Mouse (Mus musculus) forebrain, embryonic 11.5 days (tissue): ENCODE data around the gene Ttc22. TPM values are rescaled to one million over a fixed set of nuclear protein-coding genes. Genes with fewer than 3 reads are reported as not detected.

Source experiments
- ATAC-seq: fragments of 200-750 bp; cut with Nextera tagmentation; replicated peaks from 2 replicates; pipeline ENCODE4 v1.8.0; 2017; ENCODE audit warnings: moderate TSS enrichment; ENCODE audit not compliant: low FRiP score
- DNase-seq: peaks from one replicate; pipeline ENCODE4 v3.0.0-alpha.2; 2017; ENCODE audit warnings: low spot score
- H3K27ac ChIP-seq: fragments of 300-500 bp; sonication (generic); 2 replicates; pipeline ENCODE4 v1.5.1; 2014; ENCODE audit warnings: low read depth, low read length
- H3K27me3 ChIP-seq: fragments of 300-500 bp; sonication (generic); 2 replicates; pipeline ENCODE4 v1.6.1; 2014; ENCODE audit warnings: mild to moderate bottlenecking, low read length, mixed read lengths; ENCODE audit not compliant: control insufficient read depth, insufficient read depth
- H3K36me3 ChIP-seq: fragments of 300-500 bp; sonication (generic); 2 replicates; pipeline ENCODE4 v1.6.1; 2014; ENCODE audit warnings: mild to moderate bottlenecking, low read length, moderate library complexity, mixed read lengths; ENCODE audit not compliant: control insufficient read depth, insufficient read depth
- H3K4me1 ChIP-seq: fragments of 300-500 bp; sonication (generic); replicated peaks from 2 replicates; pipeline ENCODE4 v1.6.1; 2014; ENCODE audit warnings: low read length, mixed read lengths; ENCODE audit not compliant: control insufficient read depth, insufficient read depth
- H3K4me2 ChIP-seq: fragments of 300-500 bp; sonication (generic); 2 replicates; pipeline ENCODE4 v1.6.1; 2014; ENCODE audit warnings: low read depth, mild to moderate bottlenecking, low read length, moderate library complexity, mixed read lengths; ENCODE audit not compliant: severe bottlenecking
- H3K4me3 ChIP-seq: fragments of 300-500 bp; sonication (generic); 2 replicates; pipeline ENCODE4 v1.5.1; 2014; ENCODE audit warnings: low read depth, low read length
- H3K9ac ChIP-seq: fragments of 300-500 bp; sonication (generic); 2 replicates; pipeline ENCODE4 v1.6.1; 2014; ENCODE audit warnings: low read length
- H3K9me3 ChIP-seq: fragments of 300-500 bp; sonication (generic); 2 replicates; pipeline ENCODE4 v1.6.1; 2016; ENCODE audit warnings: low read length, mixed read lengths; ENCODE audit not compliant: control insufficient read depth
- WGBS: fragments of 180-500 bp; shearing (Covaris S2); extraction: QIAGEN DNeasy Blood & Tissue Kit; methylation state at CpG from one replicate; pipeline ENCODE4 v1.1.7; 2014; 5-methylcytosine and 5-hydroxymethylcytosine counted together
- polyA plus RNA-seq: library from polyadenylated mRNA; unstranded; fragments of >200 nt; fragmentation: Nextera tagmentation; extraction: Ambion mirVana; gene quantifications from 2 replicates; pipeline ENCODE4 v1.2.1, GENCODE M21; 2014

The Ttc22 gene
- polyA plus RNA-seq, 1 experiment from 2014 or later, result 0.07 TPM

DNA sequence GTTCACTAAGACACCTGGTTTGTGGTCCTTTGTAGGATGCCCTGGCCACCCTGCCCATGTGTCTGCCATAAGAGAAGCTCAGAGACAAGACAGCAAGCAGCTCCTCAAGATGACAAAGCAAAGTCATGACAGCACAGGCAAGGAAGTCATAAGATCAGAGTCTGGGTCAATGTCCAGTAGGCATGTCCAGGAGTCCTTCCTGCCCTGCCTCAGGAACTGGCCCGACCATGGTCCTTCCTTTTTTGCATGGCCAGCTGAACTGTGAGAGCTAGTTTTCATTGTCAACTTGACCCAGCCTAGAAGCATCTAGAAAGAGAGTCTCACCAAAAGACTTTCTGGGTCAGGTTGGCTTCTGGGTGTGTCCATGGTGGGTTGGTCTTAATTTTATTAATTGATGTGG is 14.3 kb upstream of the Ttc22 start:
- H3K9ac ChIP-seq, result no peak overlapping the region
- ATAC-seq, result no peak
- 96% methylated on average over 1 of the region's 1 CpGs for WGBS

DNA sequence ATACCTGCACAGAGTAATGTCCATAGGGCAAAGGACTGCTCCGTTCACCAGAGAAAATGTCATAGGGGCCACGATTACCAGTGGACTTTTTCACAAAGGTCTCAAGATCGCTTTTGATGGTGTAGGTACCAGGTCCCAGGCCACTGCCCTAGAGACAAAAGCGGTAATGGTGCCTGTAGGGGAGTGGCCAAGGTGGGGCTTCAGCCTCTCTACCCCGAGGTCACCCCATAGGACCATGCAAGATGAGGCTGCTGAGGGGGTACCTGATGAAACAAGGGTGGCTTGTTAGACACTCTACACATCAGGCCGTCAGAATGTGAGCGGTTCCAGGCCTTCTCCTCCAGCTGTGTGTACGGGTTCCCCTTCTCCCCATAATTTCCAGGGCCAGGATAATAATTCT is 9.1 kb upstream of the Ttc22 start:
- ATAC-seq, result no peak
- Histone ChIP-seq H3K9ac (no peak overlapping the region), H3K4me2 (no peak overlapping the region), H3K27me3 (no peaks in the 10 kb centered on the region), H3K4me1 (0 out of 2 replicates have a peak, but pooled peaks cover 3% of the 10 kb centered on the region), H3K4me3 (no peak overlapping the region), H3K27ac (no peak overlapping the region), H3K9me3 (no peaks in the 10 kb centered on the region), H3K36me3 (no peaks in the 10 kb centered on the region)
- WGBS, result 83% methylated on average over 8 of the region's 8 CpGs
- DNase-seq, result no peak

More for the DNA sequence above, 14.3 kb upstream of the Ttc22 start:
- no peaks in the 10 kb centered on the region for H3K9me3 ChIP-seq
- H3K36me3 ChIP-seq, result no peaks in the 10 kb centered on the region
- 0 out of 2 replicates have a peak, but pooled peaks cover 3% of the 10 kb centered on the region for H3K4me1 ChIP-seq
- no peaks in the 10 kb centered on the region for H3K27me3 ChIP-seq
- no peak overlapping the region for H3K4me3 ChIP-seq
- H3K27ac ChIP-seq, result no peak overlapping the region
- no peak overlapping the region for H3K4me2 ChIP-seq
- no peak for DNase-seq

DNA sequence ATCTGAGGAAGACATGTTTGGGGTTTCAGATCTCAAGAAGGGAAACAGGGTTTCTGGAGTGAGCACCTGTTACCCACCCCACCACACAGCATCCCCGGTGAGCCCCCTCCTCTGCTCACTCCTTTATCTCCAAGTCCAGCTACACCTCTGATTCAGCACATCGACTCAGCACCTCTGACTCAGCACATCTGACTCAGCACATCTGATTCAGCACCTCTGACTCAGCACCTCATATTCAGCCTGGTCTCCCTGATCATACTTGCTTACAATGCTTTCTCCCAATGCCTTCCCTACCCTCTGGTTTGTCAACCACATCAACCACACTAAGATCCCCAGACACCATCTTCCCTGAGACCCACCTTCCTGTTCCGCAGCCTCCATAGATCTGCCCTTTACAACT is 8.7 kb upstream of the Ttc22 start:
- no peaks in the 10 kb centered on the region for H3K9me3 ChIP-seq
- H3K9ac ChIP-seq, result no peak overlapping the region
- H3K4me3 ChIP-seq, result no peak overlapping the region
- H3K27ac ChIP-seq, result no peak overlapping the region
- 0 out of 2 replicates have a peak, but pooled peaks cover 3% of the 10 kb centered on the region for H3K4me1 ChIP-seq
- 64% methylated on average over 3 of the region's 3 CpGs for WGBS
- H3K36me3 ChIP-seq, result no peaks in the 10 kb centered on the region
- DNase-seq (peak; percentile 60), ATAC-seq (peak; percentile 42; the same call in 1 of the 2 replicates)
- no peaks in the 10 kb centered on the region for H3K27me3 ChIP-seq
- H3K4me2 ChIP-seq, result no peak overlapping the region

DNA sequence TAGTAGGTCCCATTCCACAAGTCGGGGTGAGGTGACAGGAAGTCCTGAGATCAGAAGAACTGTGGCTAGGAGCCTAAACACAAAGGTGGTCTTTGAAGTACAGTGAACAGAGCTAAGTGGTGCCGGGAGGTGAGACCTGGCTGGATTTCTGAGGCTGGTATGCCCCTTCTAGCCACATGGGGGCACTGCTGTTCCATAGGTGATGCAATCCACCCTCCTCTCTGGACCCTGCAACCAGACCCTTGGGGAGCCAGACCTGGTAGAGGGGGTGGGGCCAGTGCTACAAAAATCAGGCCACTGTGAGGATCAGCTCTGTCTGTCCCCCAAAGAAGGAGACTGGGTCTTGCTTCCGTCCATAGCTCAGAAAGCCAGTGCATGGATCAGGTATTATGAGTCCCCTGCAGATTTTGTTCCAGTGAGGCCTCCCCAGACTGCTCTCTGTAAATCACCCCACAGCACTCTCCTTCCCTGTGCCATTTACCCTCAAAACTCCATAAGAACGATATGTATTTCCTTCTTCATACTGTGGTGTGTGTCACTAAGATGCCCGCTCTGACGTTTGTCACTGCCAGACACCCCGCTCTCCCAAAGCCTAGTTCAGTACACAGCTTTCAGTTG is 7.9 kb upstream of the Ttc22 start:
- peak; percentile 84 for DNase-seq
- no peak overlapping the region for H3K9ac ChIP-seq
- H3K27me3 ChIP-seq, result no peaks in the 10 kb centered on the region
- no peaks in the 10 kb centered on the region for H3K9me3 ChIP-seq
- WGBS, result 41% methylated on average over 7 of the region's 7 CpGs
- peak; percentile 78 for ATAC-seq
- 0 out of 2 replicates have a peak, but pooled peaks cover 3% of the 10 kb centered on the region for H3K4me1 ChIP-seq
- H3K4me2 ChIP-seq, result no peak overlapping the region
- H3K27ac ChIP-seq, result no peak overlapping the region
- no peak overlapping the region for H3K4me3 ChIP-seq
- H3K36me3 ChIP-seq, result no peaks in the 10 kb centered on the region

- 0 out of 2 replicates have a peak, but pooled peaks cover 3% of the 10 kb centered on the region for H3K4me1 ChIP-seq
- H3K36me3 ChIP-seq, result no peaks in the 10 kb centered on the region
- no peak overlapping the region for H3K4me3 ChIP-seq
- no peak for DNase-seq
- no peak overlapping the region for H3K9ac ChIP-seq
- ATAC-seq, result no peak
- no peaks in the 10 kb centered on the region for H3K27me3 ChIP-seq
- 88% methylated on average over 9 of the region's 9 CpGs for WGBS
- H3K27ac ChIP-seq, result no peak overlapping the region
- H3K4me2 ChIP-seq, result no peak overlapping the region
- H3K9me3 ChIP-seq, result no peaks in the 10 kb centered on the region
These were observed 7.4 kb upstream of the Ttc22 start for GRCm38 (mm10) chr4:106614881-106615280.

DNA sequence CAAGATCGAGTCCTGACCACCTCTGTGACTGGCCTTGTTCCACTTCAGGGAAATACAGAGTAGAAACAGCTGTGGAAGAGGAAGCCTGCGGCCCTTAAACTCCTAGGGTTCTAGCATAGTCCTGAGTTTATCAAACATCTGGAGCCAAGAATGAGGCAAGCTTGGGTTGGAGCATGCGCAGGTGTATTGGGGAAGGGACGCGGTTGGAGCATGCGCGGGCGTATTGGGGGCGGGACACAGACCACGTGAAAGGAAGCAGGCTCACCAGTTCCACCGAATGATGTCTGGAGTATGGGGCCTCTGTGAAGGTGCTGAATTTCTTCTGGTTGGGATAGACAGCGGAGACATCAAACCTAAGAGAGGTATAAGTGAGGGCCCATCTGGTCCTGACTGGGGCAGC is 6.6 kb upstream of the Ttc22 start:
- DNase-seq (no peak), ATAC-seq (no peak)
- no peak overlapping the region for H3K9ac ChIP-seq
- no peaks in the 10 kb centered on the region for H3K27me3 ChIP-seq
- no peak overlapping the region for H3K4me2 ChIP-seq
- H3K27ac ChIP-seq, result no peak overlapping the region
- WGBS, result 80% methylated on average over 12 of the region's 12 CpGs
- H3K36me3 ChIP-seq, result no peaks in the 10 kb centered on the region
- H3K4me3 ChIP-seq, result no peak overlapping the region
- 0 out of 2 replicates have a peak, but pooled peaks cover 3% of the 10 kb centered on the region for H3K4me1 ChIP-seq
- H3K9me3 ChIP-seq, result no peaks in the 10 kb centered on the region

- H3K4me3 ChIP-seq, result peak within 1 kb of the TSS; percentile 11; the same call in 1 of the 2 replicates
- H3K4me2 ChIP-seq, result peak within 1 kb of the TSS; percentile 51
- no peak for ATAC-seq
- 0 out of 2 replicates have a peak, but pooled peaks cover 3% of the 10 kb centered on the region for H3K4me1 ChIP-seq
- H3K27me3 ChIP-seq, result peaks cover 7% of the 10 kb centered on the region
- H3K9ac ChIP-seq, result peak within 1 kb of the TSS; percentile 7; the same call in 1 of the 2 replicates
- under 1% methylated on average over 19 of the region's 19 CpGs for WGBS
- peak; percentile 62 for DNase-seq
- no peaks in the 10 kb centered on the region for H3K36me3 ChIP-seq
- no peak within 1 kb of the TSS for H3K27ac ChIP-seq
- no peaks in the 10 kb centered on the region for H3K9me3 ChIP-seq
These were observed 5.2 kb upstream of the Ttc22 start, which contains the start of gene Lexm for GRCm38 (mm10) chr4:106617056-106617455. Lexm (minus strand) TSS chr4:106617241.

GRCm38 (mm10) chr4:106618898-106619297 is 3.3 kb upstream of the Ttc22 start:
- no peak overlapping the region for H3K27ac ChIP-seq

DNA sequence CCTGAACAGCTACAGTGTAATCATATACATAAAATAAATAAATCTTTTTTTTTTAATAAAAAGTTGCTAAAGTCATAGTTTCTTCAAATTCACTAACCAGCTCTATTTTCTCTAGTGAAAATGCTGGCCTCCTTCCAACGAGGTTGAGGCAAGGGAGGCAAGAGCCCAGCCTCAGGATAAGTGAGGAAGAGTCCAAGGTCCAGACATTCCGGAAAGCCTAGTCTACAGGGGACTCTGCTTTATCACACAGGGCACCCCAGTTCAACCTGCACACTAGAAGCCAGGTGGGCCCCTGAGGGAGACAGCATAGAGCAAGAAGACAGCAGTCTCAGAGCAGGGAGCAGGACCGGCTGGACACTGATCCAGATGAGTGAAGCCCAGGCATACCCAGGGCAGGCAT is 804 bp upstream of the Ttc22 start:
- H3K27ac ChIP-seq, result no peak overlapping the region
- H3K4me2 ChIP-seq, result no peak overlapping the region
- 72% methylated on average over 3 of the region's 3 CpGs for WGBS
- H3K9me3 ChIP-seq, result no peaks in the 10 kb centered on the region
- DNase-seq, result no peak
- H3K36me3 ChIP-seq, result no peaks in the 10 kb centered on the region
- 0 out of 2 replicates have a peak, but pooled peaks cover 3% of the 10 kb centered on the region for H3K4me1 ChIP-seq
- ATAC-seq, result no peak
- peaks cover 24% of the 10 kb centered on the region for H3K27me3 ChIP-seq
- H3K4me3 ChIP-seq, result no peak overlapping the region
- no peak overlapping the region for H3K9ac ChIP-seq

More at GRCm38 (mm10) chr4:106618898-106619297, 3.3 kb upstream of the Ttc22 start:
- 82% methylated on average over 4 of the region's 4 CpGs for WGBS
- no peak overlapping the region for H3K9ac ChIP-seq
- H3K4me1 ChIP-seq, result 0 out of 2 replicates have a peak, but pooled peaks cover 3% of the 10 kb centered on the region
- DNase-seq (no peak), ATAC-seq (no peak)
- H3K4me3 ChIP-seq, result no peak overlapping the region
- no peaks in the 10 kb centered on the region for H3K9me3 ChIP-seq
- H3K27me3 ChIP-seq, result peaks cover 24% of the 10 kb centered on the region
- H3K4me2 ChIP-seq, result no peak overlapping the region
- no peaks in the 10 kb centered on the region for H3K36me3 ChIP-seq
